Mouse (Mus musculus) brain, embryonic 14.5 days (tissue): ENCODE results near the gene Zkscan14.

Experiments used
- CTCF ChIP-seq: fragments of 200-500 bp; IDR thresholded peaks from 2 replicates; pipeline ENCODE4 v1.5.1; 2012; ENCODE audit warnings: inconsistent platforms, mild to moderate bottlenecking, moderate library complexity, borderline replicate concordance; ENCODE audit not compliant: insufficient read depth, insufficient read length; ENCODE audit errors: extremely low read depth
- POLR2A ChIP-seq: fragments of 200-500 bp; IDR thresholded peaks from 2 replicates; pipeline ENCODE4 v1.6.1; 2012; ENCODE audit warnings: mild to moderate bottlenecking, inconsistent platforms, borderline replicate concordance; ENCODE audit not compliant: poor library complexity, insufficient read depth, insufficient read length, severe bottlenecking; ENCODE audit errors: extremely low read depth

DNA sequence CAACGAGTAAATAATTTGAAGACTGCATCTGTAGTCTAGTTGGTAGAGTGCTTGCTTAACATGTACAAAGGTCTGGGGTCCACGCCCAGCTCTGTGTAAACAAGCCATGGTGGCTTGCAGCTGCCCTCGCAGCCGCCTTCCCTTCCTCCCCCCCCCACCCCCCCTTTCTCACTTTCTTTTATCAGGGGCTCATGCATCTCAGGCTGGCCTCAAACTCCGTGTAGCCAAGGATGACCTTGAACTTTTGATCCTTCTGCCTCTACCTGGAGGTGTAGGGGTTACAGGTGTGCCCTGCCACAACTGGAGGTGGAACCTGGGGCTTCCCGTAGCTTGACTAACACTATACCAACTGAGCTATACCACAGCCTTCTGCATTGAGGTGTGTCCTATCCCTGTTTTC is 16.1 kb upstream of the Zkscan14 start:
- TF ChIP-seq POLR2A (no peak), CTCF (no peak)
